Mouse (Mus musculus): ENCODE data around the gene Fam173b. TPM values are rescaled to one million over a fixed set of nuclear protein-coding genes. Genes with fewer than 3 reads are reported as not detected.
A peak's percentile ranks its signal among the peaks of the same experiment; 100 is the strongest.
"Not testable (repeated sequence)": the region's sequence is repeated elsewhere in the genome, so short reads cannot be mapped to it uniquely, and the experiment has no call there.

Gene Fam173b
- polyA plus RNA-seq, 1 experiment from 2014 or later: 11.9 TPM

GRCm38 (mm10) chr15:31570959-31571358 lies 30.7 kb upstream of the Fam173b start:
- Histone ChIP-seq H3K4me1 (peaks cover 19% of the 10 kb centered on the region), H3K9ac (no peak overlapping the region), H3K27ac (no peak overlapping the region), H3K9me3 (no peaks in the 10 kb centered on the region), H3K36me3 (no peaks in the 10 kb centered on the region), H3K4me3 (no peak overlapping the region), H3K27me3 (no peaks in the 10 kb centered on the region), H3K4me2 (replicated peaks) (no peak overlapping the region)
- ATAC-seq (ENCODE audit: insufficient number of reproducible peaks, insufficient read depth, low FRiP score, low TSS enrichment): no peak
- 92% methylated on average over 8 of the region's 8 CpGs for WGBS

- H3K4me1 ChIP-seq: peaks cover 19% of the 10 kb centered on the region
- WGBS: 73% methylated on average over 16 of the region's 16 CpGs
- no peaks in the 10 kb centered on the region for H3K27me3 ChIP-seq
- no peak overlapping the region for H3K9ac ChIP-seq
- H3K9me3 ChIP-seq: no peaks in the 10 kb centered on the region
- peak overlapping the region; percentile 41; the same call in 1 of the 2 replicates for H3K27ac ChIP-seq
- no peak for ATAC-seq (ENCODE audit: insufficient number of reproducible peaks, insufficient read depth, low FRiP score, low TSS enrichment)
- H3K4me3 ChIP-seq: no peak overlapping the region
- H3K36me3 ChIP-seq: no peaks in the 10 kb centered on the region
- no peak overlapping the region for H3K4me2 ChIP-seq (replicated peaks)
These were observed 29.5 kb upstream of the Fam173b start for GRCm38 (mm10) chr15:31571906-31572722.

GRCm38 (mm10) chr15:31573287-31573686 lies 28.4 kb upstream of the Fam173b start:
- Histone ChIP-seq H3K4me3 (no peak overlapping the region), H3K36me3 (no peaks in the 10 kb centered on the region), H3K9me3 (no peaks in the 10 kb centered on the region), H3K4me1 (peaks cover 17% of the 10 kb centered on the region), H3K4me2 (replicated peaks) (no peak overlapping the region), H3K27me3 (no peaks in the 10 kb centered on the region), H3K9ac (no peak overlapping the region), H3K27ac (no peak overlapping the region)
- no peak for ATAC-seq (ENCODE audit: insufficient number of reproducible peaks, insufficient read depth, low FRiP score, low TSS enrichment)
- WGBS: 87% methylated on average over 4 of the region's 4 CpGs

GRCm38 (mm10) chr15:31573692-31574091 lies 28.0 kb upstream of the Fam173b start:
- H3K4me2 ChIP-seq (replicated peaks): no peak overlapping the region
- H3K36me3 ChIP-seq: no peaks in the 10 kb centered on the region
- no peaks in the 10 kb centered on the region for H3K27me3 ChIP-seq
- no peak for ATAC-seq (ENCODE audit: insufficient number of reproducible peaks, insufficient read depth, low FRiP score, low TSS enrichment)
- H3K4me1 ChIP-seq: peaks cover 13% of the 10 kb centered on the region
- no peak overlapping the region for H3K9ac ChIP-seq
- H3K4me3 ChIP-seq: no peak overlapping the region
- no peaks in the 10 kb centered on the region for H3K9me3 ChIP-seq
- no peak overlapping the region for H3K27ac ChIP-seq

- ATAC-seq (ENCODE audit: insufficient number of reproducible peaks, insufficient read depth, low FRiP score, low TSS enrichment): no peak
- Histone ChIP-seq H3K9me3 (no peaks in the 10 kb centered on the region), H3K27me3 (no peaks in the 10 kb centered on the region), H3K27ac (no peak overlapping the region), H3K36me3 (no peaks in the 10 kb centered on the region), H3K9ac (no peak overlapping the region), H3K4me1 (0 out of 2 replicates have a peak, but pooled peaks cover 4% of the 10 kb centered on the region), H3K4me2 (replicated peaks) (no peak overlapping the region), H3K4me3 (no peak overlapping the region)
- WGBS: 64% methylated on average over 5 of the region's 5 CpGs
These were observed 25.6 kb upstream of the Fam173b start for GRCm38 (mm10) chr15:31576076-31576475.

GRCm38 (mm10) chr15:31581086-31581485 lies 20.6 kb upstream of the Fam173b start:
- H3K27ac ChIP-seq; H3K9me3 ChIP-seq; H3K36me3 ChIP-seq; H3K4me1 ChIP-seq; H3K4me2 ChIP-seq (replicated peaks); H3K27me3 ChIP-seq; H3K4me3 ChIP-seq; ATAC-seq (ENCODE audit: insufficient number of reproducible peaks, insufficient read depth, low FRiP score, low TSS enrichment); H3K9ac ChIP-seq: not testable (repeated sequence)
- 87% methylated on average over 2 of the region's 2 CpGs for WGBS

- no peak overlapping the region for H3K4me3 ChIP-seq
- no peaks in the 10 kb centered on the region for H3K36me3 ChIP-seq
- no peak overlapping the region for H3K9ac ChIP-seq
- H3K27me3 ChIP-seq: no peaks in the 10 kb centered on the region
- H3K4me2 ChIP-seq (replicated peaks): no peak overlapping the region
- H3K27ac ChIP-seq: no peak overlapping the region
- ATAC-seq (ENCODE audit: insufficient number of reproducible peaks, insufficient read depth, low FRiP score, low TSS enrichment): no peak
- WGBS: 89% methylated on average over 13 of the region's 13 CpGs
- H3K9me3 ChIP-seq: no peaks in the 10 kb centered on the region
- no peaks in the 10 kb centered on the region for H3K4me1 ChIP-seq
These were observed 18.2 kb upstream of the Fam173b start for GRCm38 (mm10) chr15:31583304-31584085.

- no peak overlapping the region for H3K27ac ChIP-seq
- H3K27me3 ChIP-seq: no peaks in the 10 kb centered on the region
- H3K4me2 ChIP-seq (replicated peaks): no peak overlapping the region
- H3K4me1 ChIP-seq: no peaks in the 10 kb centered on the region
- H3K9me3 ChIP-seq: no peaks in the 10 kb centered on the region
- peaks cover 14% of the 10 kb centered on the region for H3K36me3 ChIP-seq
- 80% methylated on average over 7 of the region's 7 CpGs for WGBS
- H3K4me3 ChIP-seq: no peak overlapping the region
- H3K9ac ChIP-seq: no peak overlapping the region
- ATAC-seq (ENCODE audit: insufficient number of reproducible peaks, insufficient read depth, low FRiP score, low TSS enrichment): no peak
These were observed 16.4 kb upstream of the Fam173b start for GRCm38 (mm10) chr15:31585238-31585637.

GRCm38 (mm10) chr15:31586088-31586487 lies 15.6 kb upstream of the Fam173b start:
- no peak overlapping the region for H3K27ac ChIP-seq
- no peaks in the 10 kb centered on the region for H3K27me3 ChIP-seq
- H3K9me3 ChIP-seq: no peaks in the 10 kb centered on the region
- H3K4me2 ChIP-seq (replicated peaks): no peak overlapping the region
- H3K9ac ChIP-seq: no peak overlapping the region
- no peak overlapping the region for H3K4me3 ChIP-seq
- 87% methylated on average over 5 of the region's 5 CpGs for WGBS
- no peaks in the 10 kb centered on the region for H3K4me1 ChIP-seq
- no peak for ATAC-seq (ENCODE audit: insufficient number of reproducible peaks, insufficient read depth, low FRiP score, low TSS enrichment)
- H3K36me3 ChIP-seq: peaks cover 23% of the 10 kb centered on the region

- no peak for ATAC-seq (ENCODE audit: insufficient number of reproducible peaks, insufficient read depth, low FRiP score, low TSS enrichment)
- WGBS: 10% methylated on average over 4 of the region's 4 CpGs
- Histone ChIP-seq H3K4me2 (replicated peaks) (no peak overlapping the region), H3K9me3 (no peaks in the 10 kb centered on the region), H3K4me3 (no peak overlapping the region), H3K36me3 (peaks cover 27% of the 10 kb centered on the region), H3K4me1 (no peaks in the 10 kb centered on the region), H3K27me3 (no peaks in the 10 kb centered on the region), H3K27ac (no peak overlapping the region), H3K9ac (no peak overlapping the region)
These were observed 15.1 kb upstream of the Fam173b start for GRCm38 (mm10) chr15:31586519-31586918.

- no peak overlapping the region for H3K9ac ChIP-seq
- H3K36me3 ChIP-seq: peaks cover 40% of the 10 kb centered on the region
- no peaks in the 10 kb centered on the region for H3K27me3 ChIP-seq
- no peak overlapping the region for H3K4me3 ChIP-seq
- H3K27ac ChIP-seq: no peak overlapping the region
- no peak for ATAC-seq (ENCODE audit: insufficient number of reproducible peaks, insufficient read depth, low FRiP score, low TSS enrichment)
- H3K4me1 ChIP-seq: no peaks in the 10 kb centered on the region
- 74% methylated on average over 2 of the region's 2 CpGs for WGBS
- H3K4me2 ChIP-seq (replicated peaks): no peak overlapping the region
- no peaks in the 10 kb centered on the region for H3K9me3 ChIP-seq
These were observed 13.9 kb upstream of the Fam173b start for GRCm38 (mm10) chr15:31587789-31588188.

All from embryonic facial prominence, embryonic 12.5 days (tissue).